Mouse (Mus musculus) CD4-positive, CD25-positive, alpha-beta regulatory T cell, adult 4 months (primary cell): ENCODE measurements around the gene Cts6. TPM values are rescaled to one million over a fixed set of nuclear protein-coding genes. Genes with fewer than 3 reads are reported as not detected.
A peak's percentile ranks its signal among the peaks of the same experiment; 100 is the strongest.
"Not testable (repeated sequence)": the region's sequence is repeated elsewhere in the genome, so short reads cannot be mapped to it uniquely, and the experiment has no call there.

ENCODE experiments used
- ATAC-seq: one replicate; pipeline ENCODE4 v1.8.0; 2017
- polyA plus RNA-seq, 2 experiments: library from polyadenylated mRNA; unstranded; fragments of 100-300 nt; shearing (Covaris generic); gene quantifications; one replicate each; pipeline ENCODE4 v1.2.1; 2017

The Cts6 gene
- not detected for polyA plus RNA-seq

DNA sequence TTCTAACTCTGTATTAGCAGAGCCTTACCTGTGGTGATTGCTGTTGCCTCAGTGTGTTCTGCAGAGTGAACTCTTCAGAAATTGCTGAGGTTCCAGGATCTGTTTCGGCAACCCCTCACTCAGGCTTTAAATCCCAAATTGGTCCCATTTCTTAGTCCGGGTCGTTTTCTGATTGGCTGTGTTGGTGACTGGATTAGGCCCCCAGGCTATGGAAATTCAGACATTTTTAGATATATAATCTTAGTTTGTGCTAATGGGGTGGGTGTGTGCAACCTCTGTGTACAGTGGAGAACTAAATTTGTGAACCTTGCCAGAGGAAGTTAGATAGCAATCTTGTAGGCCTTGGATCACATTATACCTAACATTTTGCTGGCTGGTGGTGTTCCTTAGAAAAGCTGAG is at the start of gene Cts6:
Cts6 (minus strand) TSS at position 101 of the 400 bp plus-strand sequence.
- ATAC-seq, result no peak

DNA sequence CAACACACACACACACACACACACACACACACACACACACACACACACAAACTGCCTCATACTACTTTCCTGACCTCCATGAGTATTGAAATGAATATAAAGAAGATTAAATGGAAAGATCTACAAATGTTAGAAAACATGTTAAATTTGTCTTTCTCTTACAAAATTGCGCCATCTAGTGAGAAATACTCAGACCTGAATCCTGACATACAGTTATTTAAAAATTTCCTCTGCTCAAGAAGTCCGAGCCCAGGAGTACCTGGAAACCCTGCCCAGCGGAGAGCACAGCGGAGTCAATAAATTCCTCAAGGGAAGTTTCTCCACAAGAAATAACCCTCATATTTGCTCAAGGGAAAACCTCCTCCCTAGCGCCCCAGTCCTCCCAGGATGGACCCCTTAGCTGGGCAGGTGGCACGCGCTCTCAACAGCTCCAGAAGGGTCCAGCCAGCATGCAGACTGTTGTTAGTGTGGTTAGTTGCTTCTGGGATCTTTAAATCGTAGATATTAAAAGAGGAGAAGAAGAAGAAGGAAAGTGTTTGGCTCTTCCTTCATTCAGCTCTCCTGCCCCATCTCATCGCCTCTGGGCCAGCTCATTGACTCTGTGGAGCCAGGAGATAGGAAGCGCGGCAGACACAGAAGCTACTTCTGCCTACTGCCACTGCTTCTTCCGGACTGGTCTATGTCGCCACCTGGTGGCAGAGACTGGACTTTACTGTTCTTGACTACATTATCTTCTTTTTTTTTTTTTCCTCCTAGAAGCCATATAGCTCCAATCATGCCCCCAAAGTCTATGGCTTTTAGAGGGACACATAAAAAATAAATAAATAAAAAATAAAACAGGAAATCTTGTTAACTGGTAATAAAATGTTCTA is 38.1 kb upstream of the Cts6 start:
- ATAC-seq, result peak; percentile 83

DNA sequence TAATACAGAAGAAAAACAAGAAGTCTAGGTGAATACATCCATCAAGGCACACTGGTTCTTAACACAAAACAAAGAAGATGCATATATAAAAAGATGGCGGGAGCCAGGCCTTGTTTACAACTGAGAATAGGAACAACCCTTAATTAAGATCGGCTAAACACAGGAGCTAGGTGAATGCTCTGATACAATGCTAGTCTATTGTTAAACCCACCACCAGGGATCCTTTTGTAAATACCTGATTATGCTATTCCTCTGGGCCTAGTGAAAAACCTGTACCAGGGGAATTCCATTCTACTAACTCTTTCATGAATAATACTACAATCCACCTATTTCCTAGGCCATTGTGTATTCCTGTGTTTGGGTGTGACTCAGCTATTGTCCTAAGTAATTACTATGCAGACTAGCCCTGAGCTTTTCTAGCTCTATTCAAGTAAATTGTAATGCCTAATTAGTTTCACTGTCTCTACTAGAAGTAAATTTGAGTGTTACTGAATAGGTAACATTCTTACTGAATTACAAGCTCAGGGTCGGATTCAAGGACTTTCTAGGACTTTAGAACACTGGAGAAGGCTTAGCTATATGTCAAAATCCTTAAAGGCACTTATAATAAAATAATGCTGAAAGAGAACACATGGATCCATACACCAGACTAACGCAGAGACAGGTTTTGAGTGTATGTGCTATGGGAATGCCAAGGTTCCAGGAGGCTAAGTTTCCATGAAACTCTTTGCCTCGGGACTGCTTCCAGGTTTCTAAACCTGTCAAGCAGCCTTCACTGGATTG is 17.9 kb downstream of the Cts6 start:
- not testable (repeated sequence) for ATAC-seq

DNA sequence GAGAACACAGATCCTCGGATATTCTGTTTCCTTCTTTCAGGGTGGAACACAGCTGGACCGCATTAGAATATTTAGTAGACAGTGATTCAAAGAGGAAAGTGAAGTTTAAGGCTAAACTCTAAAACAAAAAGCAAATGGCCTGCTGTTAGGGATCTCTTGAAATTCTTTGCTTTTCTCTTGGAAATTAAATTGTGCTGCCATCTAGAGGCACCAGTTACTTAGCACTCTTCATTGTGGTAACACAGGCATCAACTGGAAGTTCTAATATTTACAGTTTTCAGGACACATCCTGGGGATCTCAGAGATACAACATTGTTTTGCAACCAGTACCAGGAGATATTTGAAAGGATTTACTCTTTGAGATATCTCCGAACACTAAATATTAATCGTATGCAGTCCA is 38.6 kb downstream of the Cts6 start:
- no peak for ATAC-seq

DNA sequence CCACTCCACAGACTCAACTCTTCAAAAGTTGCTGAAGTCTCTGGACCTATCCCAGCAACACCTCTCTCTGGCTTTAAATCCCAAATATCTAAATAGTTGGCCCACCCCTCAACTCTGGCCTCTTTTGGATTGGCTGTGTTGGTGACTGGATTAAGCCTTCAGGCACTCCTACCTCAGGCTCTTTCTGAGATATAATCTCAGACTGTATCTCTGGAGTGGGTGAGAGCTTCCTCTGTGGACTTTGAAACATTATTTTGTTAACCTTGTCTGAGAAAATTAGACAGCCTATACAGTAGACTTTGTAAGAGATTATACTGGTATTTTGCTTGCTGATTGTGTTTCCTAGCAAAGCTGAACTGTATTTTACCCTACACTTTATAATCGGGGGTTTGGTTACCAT is 39.1 kb downstream of the Cts6 start, which contains the start of gene Ctsr:
Ctsr (minus strand) TSS at position 101 of the 400 bp plus-strand sequence.
- no peak for ATAC-seq

Other genes starting within 250 kb of the Cts6 start
- gene Ctsj, start 197.5 kb downstream of the Cts6 start, polyA plus RNA-seq, result not detected
- not detected for gene Ctsq, start 162.8 kb downstream of the Cts6 start, polyA plus RNA-seq
- gene Ctsr, start 39.2 kb downstream of the Cts6 start, polyA plus RNA-seq, result not detected
- gene Cts8, start 51.9 kb upstream of the Cts6 start, polyA plus RNA-seq, result not detected
- gene Gm49398, start 85.4 kb upstream of the Cts6 start, polyA plus RNA-seq, result not detected
- gene Cts7, start 154.8 kb upstream of the Cts6 start, polyA plus RNA-seq, result not detected